Mouse (Mus musculus) B cell, adult (primary cell): ENCODE measurements around the gene Nrxn1. TPM values are rescaled to one million over a fixed set of nuclear protein-coding genes. Genes with fewer than 3 reads are reported as not detected.

ENCODE experiments used
- total RNA-seq: library from RNA; stranded (reverse); gene quantifications from 4 replicates; pipeline ENCODE4 v1.2.4, GENCODE M21; 2023; ENCODE audit not compliant: inconsistent age

Gene Nrxn1
- 0.35 to 0.78 TPM (median 0.59 TPM) in 4 replicates for total RNA-seq

GRCm38 (mm10) chr17:91093042-91093080 lies at the start of gene Nrxn1:
Nrxn1 (minus strand) TSS chr17:91093071.

